Mouse (Mus musculus) thymus, postnatal 10 days (tissue): ENCODE data around the gene Arhgap42.

Source experiments
- DNase-seq, 2 experiments: peaks; one replicate each; pipeline ENCODE4 v3.0.0; 2021; ENCODE audit warnings: low spot score in 2 of 2

Arhgap42 gene

DNA sequence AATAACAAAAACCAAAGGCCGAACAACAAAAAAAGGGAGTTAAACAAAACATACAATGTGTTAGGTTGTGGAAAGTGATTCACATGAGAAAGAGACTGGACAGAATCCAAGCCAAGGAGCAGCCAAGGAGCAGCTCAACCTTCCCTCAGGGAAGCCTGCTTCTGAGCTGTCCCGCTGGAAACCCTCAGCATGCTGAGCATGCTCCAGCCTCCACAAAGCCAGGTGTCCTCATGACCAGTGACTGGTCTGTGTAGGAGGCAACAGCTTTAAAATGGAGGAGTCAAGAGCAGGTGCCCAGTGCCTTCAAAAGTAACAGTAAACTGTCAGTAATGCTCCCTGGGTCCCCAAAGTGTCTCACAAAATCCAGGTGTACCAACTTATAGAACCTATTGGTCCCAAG, 28.4 kb downstream of the Arhgap42 start:
- no peak for DNase-seq

DNA sequence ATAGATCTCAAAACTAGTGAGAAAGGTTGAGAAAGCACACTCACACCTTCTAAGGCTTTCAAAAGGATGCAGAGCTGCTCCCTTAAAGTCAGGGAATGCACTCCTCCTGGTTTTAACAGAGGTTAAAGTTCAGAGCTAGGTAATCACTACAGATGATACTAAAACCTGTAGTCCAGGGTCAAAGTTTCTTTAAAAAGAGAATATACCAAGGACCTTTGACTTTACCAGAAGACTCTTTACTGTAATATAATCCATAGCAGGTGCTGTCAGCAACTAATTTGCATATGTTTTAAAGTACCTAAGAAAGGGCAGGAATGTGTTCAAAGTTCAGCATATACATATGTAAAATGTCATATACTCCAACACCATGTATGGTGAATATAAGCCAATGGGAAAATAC, 30.7 kb downstream of the Arhgap42 start:
- DNase-seq, result no peak

DNA sequence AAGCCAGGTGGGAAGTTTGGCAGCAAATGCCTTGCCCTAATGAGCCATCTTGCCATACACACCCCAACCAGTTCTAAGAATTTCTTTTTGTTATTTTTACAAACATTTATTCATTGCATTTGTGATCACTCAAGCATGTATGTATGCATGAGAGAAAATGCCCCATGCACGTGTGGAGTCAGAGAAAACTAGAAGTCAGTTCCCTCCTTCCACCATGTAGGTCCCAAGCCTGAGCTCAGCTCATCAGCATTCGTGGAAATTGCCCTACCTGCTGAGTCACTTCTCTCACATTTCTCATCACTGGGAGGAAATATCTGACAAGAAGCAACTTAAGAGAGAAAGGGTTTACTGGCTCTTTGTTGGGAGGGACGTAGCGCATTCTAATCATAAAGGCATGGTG, 31.6 kb downstream of the Arhgap42 start:
- no peak for DNase-seq

DNA sequence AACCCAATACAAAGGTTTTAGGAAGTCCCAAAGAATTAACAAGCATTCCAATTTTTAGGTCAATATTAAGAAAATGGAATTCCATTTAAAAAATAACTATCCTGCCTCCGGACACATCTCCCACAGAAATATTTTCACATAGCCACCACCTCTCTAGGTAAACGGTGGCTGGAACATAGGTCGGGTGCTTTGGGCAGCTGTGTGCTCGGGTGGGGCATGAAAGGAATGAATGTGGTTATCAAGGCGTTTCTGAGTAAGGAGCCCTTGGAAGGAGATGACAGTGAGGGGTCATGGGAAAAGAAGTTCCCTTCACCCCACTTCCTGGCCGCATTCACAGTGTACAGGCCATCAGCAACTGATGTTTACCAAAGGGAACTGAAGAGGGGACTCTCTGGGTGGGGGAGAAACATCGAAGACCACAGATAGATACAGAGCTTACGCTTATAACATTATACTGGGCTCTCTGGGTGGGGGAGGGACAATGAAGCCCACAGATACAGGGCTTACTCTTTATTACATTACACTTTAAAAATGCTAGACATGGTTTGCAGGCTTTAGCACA, 38.0 kb downstream of the Arhgap42 start:
- DNase-seq, result no peak

DNA sequence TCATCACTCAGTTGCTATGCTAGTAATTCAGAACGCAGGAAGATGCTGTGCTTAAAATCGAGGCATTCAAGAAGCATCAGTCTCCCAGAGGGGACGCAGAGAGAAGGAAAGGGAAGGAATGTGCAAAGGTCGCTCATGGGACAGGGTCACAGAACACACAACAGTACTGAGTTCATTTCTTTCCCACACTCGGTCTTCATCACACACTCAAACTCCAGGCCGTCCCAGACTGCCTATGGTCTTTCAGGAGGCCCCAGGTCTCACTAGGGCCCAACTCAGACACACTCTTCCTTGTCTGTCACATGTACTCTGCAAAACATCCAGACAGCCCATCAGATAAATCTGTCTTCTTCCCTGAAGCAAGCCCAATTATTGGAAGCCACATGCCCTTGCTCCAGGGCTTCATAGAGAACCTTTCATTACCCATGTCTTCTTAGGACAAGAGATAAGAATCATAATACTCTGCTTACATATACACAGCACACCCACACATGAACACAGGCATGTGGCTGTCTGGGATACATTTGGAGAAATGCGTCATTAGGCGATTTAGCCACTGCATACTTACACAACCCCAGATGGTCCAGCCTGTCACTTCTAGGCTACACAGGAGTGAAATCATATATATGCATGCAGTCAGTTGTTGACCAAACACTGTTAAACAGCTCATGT, 39.6 kb downstream of the Arhgap42 start:
- no peak for DNase-seq

DNA sequence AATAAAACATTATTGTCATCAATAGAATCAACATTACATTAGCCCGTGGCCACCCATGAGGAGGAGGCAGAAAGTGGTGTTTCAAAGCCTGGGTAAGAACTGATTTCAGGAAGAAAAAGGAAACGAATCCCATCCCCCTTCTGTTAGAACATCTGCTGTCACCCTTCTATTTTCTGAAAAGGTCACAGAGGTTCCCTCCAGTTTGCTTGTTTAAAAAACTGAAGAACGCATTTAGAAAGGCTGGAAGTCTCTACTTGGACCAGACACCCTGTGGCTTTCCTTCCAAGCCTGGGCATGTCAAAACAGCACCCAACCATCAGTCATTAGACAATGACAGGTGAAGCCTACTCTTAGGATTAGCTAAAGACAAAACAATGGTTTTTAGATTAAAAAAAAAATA, 40.3 kb downstream of the Arhgap42 start:
- DNase-seq, result no peak

DNA sequence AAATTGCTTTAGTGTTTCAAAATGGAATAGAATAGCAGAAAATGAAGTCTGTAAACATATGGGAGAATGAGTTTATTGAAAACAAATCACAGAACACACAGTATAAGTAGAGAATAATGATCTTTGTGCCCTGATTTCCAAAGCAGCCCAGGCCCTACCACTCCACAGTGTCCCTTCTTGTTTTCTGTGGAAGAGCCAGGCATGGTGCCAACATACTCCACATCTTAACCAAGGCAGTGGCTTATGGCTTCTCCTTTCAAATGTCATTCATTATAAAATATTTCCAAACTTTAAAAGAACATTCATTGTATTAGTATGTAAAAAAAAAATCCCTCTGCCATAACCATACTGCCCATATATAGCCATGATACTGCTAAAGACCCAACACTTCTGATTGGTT, 42.9 kb downstream of the Arhgap42 start:
- DNase-seq, result no peak

DNA sequence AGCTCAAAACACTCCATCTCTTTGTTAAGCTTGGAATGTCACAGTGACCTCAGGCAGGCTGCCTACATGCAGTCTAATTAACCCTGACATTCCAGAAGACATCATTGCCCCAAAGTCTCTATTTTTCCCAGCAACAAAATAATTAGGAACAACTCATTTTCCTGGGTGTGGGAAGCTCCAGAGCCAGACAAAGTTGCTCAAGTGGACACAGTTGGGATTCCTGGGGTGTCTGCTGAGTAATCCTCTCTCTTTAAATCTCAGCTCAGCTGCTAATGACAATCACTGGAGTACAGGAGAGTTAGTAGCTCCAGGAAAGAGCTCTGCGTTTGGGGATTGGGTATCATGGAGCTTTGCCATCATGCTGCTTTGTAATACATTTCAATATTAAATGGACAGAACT, 44.4 kb downstream of the Arhgap42 start:
- DNase-seq, result no peak

DNA sequence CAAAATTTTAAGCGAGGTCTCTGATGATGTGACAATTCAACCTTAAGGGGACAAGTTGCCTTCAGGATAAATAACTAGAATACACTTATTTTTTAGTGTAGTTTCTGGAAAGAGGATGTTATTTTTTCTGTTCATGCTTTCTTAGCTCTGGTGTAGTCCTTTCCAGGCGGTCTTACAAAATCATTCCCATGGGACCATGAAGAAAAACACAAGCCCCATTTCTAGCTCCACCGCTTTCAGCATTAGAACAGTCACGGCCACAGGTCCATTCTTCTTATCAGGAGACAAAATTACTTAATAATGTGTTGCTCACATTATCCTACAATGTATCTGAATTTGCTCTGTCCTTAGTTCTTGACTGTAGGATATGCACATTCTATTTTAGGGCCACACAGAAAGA, 46.2 kb downstream of the Arhgap42 start:
- DNase-seq, result no peak

DNA sequence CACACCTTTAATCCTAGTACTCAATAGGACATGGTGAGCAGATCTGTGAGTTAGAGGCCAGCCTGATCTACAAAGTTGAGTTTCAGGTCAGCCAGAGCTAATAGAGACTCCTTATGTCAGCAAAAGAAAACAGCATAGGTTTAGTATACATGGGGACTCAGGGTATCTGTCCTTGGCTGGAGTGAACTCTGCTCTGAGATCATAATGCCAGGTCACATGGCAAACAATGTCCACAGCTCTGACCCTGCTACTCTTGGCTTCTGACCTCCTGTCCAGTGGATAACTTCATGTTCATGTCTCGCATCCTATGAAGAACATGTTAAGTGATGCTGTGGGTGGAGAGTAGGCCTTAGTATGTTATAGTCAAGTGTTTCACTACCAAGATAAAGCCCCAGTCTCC, 48.1 kb downstream of the Arhgap42 start:
- no peak for DNase-seq

DNA sequence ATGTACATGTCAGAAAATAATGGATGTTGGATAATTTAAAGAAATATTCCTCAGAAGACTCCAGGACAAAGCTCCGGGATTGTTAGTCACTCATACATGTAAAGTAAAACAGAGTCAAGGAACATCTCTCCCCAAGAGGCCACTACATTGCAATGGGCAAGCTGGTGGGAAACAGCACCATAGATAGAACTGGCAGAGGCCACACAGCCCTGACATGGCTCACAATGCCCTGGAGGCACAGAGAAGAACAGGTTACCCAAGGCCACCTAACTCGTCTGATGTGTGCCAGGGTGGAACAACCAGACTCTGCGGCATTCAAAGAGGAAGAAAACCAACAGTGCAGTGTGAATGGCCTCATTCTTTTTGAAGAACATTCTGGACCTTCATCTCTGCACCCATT, 50.7 kb downstream of the Arhgap42 start:
- DNase-seq, result no peak

DNA sequence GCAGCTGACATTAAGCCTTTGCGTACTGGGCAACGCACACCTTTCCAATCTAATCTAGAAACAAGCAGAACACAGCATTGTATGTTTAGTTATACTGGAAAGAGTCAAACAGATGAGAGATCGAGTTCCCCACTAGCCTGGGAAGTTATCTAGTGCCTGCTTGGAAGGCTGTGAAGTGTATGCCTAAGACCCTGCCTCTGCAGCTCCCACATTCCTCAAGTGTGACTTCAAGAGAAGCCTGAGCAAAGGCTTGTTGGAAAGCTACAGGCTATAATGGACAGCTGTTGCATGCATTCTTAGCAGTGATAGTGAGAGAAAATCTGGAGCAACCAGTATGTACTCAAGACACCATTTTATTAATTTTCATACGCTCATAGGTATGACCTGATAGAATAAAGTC, 61.2 kb downstream of the Arhgap42 start:
- DNase-seq, result no peak

DNA sequence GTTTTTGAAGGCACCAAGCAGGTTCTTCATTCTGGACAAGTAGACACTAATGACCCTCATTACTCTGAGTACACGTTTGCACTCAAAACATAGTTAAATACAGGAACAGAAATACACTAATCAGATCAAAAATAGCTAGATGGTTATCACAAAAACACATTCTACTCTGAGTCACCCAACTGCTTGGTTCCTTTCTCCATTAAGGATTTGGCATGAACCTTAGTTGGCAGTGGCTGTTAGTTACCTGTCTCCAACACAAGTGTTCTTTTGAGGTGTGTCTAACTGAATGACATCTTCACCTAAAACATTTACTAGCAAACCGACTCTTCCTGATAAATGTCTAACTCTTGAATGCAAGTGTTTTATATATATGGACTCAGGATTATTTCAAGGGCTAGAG, 64.0 kb downstream of the Arhgap42 start:
- DNase-seq, result no peak

DNA sequence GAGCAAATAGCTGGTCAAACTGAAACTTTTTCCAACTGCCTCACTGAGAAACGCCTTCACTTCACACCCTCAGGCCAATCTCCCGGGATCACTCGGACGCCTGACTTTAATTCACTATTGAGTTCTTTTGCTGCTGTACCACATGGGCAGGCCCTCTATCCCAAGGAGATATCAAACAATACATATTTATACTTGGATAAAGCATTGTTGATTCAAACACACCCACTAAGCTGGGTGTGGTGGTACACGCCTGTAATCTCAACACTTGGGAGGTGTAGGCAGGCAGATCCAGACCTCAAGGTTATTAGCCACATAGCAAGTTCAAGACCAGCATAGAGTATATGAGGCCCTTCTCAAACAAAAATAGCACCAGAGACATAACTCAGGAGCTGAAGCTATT, 64.7 kb downstream of the Arhgap42 start:
- no peak for DNase-seq

DNA sequence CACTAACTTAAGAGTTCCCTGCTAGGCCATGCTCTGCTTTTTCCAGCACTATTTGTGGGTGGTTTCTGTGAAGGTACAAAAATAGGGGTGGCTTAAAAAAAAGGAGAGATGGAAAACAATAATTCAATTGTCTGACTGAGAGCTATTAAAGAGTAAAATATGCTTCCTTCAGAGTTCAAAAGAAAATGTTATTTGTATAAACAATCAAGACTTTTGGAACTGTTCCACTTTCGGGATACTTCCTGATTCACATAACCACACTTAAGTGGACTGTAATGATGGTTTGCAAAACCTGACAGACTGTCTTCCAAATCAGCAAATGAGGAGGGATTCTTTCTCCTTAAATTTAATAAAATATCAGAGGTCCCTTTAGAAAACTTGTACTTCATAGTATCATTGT, 65.8 kb downstream of the Arhgap42 start:
- DNase-seq, result no peak

DNA sequence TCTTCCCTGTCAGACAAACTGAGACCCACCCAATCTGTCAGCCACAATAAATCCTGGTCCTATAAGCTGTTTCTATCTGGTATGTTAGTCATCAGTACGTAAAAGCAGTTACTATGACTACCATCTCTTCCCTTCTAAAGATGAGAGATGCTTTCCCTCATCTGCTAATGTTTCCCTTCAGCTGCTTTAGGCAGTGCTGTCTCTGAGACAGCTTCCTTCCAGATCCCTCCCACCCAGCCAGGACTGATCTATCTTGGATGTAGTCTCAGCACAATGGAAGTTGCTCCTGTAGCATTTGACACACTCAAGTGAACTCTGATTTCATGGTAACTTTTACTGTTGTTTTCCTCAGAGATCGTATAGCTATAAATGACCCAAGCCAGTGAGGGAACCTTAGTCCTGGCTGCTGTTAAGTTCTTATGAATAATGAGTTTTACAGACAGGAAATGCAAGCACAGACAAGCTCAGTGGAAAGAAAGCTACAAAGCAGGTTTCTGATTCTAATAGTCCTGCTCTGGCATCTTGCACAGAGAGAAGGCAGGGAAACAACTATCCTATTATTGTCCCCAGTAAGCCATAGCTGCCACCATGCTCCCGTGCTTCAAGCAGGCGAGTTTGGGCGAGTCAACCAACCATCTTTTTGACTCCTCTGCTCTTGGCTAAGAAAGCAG, 67.6 kb downstream of the Arhgap42 start:
- no peak for DNase-seq

DNA sequence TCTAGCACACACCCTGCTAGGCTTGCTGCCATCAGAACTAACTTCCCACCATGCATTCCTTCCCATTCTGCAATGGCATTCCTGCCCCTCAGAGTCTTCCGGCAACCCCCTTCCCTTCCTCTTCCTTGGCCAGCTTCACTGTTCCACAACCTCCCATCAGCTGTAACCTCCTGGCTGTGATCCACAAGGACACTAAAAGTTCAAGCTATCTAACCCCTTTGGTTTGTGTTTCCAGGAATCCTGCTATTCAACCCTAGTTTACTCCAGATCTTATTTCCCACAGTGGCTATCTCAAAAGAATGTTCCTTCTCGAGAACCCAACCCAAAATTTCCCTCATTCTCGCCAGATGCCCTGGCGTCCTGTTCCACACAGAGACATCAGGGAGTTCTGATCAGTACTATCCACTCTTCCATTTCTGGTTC, 73.2 kb downstream of the Arhgap42 start:
- no peak for DNase-seq

DNA sequence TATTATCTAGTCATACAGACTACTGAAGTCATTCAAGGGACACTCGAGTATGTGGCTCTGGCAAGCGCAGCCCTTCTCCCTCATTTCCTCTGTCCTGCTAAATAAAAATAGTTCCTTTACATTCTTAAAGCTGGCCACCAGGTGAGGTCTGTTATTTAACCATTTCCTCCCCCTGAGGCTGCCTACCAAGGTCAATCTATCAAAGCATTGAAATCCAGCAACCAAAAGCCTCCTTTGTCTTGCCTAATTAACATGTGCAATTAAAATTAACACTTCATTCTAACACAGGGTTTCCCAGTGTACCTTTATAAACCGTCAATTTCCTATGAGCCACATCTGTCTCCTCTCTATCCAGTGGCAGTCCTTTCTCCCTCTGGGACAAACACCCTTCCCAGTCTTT, 78.2 kb downstream of the Arhgap42 start:
- DNase-seq, result no peak

DNA sequence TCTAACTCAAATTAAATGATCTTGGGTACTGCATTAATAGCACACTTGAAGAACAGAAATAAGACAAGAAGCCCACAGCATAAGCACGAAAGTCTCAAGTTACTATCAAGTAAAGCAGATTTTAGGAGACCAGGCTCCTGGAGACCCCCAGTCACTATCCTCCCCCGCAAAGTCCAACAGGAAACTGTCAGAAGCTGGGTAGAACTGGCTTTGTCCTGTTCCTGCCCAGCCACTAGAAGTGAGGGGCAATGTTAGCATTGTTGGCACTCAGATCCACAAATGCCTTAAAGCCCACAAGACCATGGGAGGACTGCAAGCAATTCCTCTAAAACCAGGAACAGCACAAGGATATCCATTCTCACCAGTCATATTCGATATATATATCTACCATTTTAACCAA, 80.7 kb downstream of the Arhgap42 start:
- DNase-seq, result no peak

DNA sequence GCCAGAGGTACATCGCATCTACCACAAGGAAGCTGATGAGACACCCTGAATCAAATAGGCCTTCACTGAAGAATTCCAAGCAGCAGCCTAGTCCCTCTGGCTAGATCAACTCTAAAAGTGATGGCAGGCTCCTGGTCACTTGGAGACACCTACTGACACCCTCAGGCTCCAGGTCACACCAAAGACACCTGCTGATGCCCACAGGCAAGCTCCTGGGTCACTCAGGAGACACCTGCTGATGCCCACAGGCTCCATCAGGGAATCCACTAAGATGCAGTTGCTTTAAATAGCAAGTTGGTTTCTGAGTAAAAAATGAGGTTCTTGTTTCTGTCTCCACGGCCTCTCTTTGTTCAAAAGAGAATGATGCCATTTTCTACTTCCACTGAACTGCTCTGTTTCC, 81.5 kb downstream of the Arhgap42 start:
- DNase-seq, result no peak

DNA sequence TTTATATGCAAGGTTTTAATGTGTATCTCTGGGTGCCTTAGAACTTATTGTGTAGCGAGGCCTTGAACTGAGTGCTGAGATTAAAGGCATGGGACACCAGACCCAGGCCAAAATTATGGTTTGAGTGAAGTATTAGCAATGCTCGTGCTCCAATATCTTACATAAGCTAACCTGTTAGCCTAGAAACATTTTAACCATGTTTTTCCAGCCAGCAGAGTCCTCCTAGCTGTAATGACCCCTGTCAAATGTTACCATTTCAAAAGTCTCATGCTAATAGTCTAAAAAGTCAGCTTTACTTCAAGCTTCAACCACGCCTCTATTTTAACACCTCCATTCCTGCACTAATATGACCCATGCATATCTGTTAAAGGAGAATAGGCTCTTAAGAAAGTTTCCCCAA, 84.3 kb downstream of the Arhgap42 start:
- DNase-seq, result no peak

DNA sequence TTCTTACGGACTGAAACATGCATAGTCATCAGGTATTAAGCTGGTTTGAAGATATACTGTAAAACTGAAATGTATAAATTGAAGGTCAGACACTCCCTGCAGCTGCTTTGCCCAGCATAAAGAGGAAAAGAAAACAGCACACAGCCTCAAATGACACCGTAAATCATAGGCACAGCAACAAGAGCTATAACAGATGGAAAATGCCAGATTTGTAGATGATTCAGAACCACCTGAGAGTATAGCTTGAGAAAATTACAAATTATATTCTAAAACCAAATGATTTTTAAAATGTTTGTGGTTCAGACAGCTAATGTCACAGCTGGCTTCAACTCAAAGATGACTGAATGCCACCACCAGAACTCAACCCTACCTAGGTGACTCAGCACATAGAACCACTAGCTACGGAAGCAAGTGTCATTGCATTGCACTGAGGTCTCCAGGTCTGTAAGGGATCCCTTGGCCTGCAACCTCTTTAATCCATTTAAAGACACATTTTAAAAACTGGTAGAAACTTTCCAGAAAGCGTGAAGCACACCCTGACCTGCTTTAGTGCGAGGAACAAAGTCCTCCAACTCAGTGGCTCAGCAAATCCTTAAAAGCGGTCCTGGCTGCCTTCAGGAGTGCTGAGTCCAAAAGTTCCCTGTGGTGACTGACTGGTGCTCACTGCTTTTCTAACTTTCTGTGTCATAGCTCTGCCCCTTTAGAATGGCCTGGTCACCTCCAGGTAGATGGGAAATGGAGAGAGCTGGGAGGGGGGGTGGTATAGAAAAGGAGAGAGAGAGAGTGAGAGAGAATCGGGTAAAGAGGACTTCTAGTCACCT, 94.4 kb downstream of the Arhgap42 start:
- DNase-seq, result no peak

DNA sequence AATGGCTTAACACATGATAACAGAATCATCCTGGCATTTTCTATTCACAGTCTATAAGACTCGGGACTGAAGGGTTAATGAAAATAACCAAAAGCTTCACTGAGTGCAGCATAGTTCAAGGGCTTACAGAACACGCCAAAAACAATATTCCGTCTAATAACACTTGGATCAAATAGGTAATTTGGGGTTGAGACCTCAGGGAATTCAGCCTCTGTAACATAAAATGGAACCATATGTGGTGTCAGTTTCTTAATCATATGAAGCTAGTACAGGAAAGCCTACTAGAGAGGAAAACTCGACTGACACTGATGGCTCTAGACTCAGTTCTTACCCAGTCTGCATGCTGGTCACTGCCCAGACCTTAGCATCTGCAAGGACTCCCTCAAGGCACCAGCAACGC, 95.8 kb downstream of the Arhgap42 start:
- no peak for DNase-seq
